Mouse (Mus musculus): ENCODE results near the gene Zfp36l1.

Zfp36l1 gene

DNA sequence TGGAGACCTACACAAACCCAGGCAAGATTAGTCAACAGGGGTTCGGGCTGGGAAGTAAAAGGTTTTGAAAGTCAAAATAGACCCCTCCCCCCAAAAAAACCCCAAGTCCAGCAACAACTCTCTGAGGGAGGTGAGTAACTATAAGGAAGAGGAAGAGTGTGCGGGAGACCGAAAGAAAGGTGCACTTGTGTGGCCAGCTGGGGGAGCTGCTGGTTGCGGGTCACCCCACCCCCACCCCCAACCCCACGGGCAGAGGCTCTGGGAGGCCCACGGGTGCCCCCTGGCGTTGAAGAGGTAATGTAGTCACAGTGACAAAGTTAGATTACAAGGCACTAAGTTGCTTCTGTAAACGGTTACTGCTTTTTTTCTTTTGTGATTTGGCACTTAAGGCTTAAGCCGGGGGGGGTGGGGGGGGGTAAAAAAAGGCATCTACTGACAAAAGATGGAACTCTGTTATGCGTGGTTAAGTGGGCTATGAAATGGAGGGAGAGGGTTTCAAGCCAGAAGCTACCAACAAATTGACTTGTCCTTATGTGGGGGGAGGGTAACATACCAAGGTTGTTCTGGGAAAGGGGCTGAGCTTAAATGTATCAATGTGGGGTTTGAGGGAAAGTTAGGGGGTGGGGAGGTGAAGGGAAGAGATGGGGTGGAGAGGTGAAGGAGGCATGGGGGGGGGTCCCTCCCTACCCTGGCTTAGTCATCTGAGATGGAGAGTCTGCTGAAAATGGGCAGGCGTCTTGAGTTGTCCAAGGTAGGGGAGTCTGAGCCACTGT, 3.7 kb downstream of the Zfp36l1 start:
- DNase-seq = peak; percentile 84 to 88

DNA sequence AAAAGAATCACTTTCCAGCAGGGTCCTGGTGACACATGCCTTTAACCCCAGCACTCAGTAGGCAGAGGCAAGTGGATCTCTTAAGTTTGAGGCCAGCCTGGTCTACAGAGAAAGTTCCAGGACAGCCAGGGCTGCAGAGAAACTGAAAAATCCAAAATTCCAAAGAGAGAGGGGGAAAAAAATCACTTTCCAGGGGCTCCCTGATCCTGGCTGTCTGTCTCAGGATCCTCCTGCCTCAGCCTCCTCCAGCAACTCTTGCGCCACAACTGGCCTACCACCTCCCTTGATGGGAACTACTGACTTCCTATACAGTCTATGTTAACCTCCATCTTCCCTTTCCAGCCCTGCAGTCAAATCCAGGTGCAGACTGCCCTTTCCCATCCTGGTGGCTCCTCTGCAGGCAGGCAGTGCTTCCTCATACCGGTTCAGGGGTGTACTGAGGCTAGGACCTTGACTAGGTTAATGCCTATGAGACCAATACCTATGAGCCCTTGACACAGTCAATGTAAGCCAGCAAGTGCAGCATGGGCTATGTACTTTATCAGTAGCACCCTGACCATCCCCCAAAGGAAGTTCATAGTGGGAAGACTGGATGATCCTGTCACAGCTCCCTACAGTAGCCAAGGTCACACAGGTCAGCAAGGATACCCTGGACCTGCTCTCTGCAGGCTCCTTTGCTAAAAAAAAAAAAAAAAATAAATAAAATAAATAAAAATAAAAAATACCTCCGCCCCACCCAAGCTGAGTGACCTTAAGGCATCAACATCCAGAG, 5.7 kb downstream of the Zfp36l1 start:
- DNase-seq = no peak

DNA sequence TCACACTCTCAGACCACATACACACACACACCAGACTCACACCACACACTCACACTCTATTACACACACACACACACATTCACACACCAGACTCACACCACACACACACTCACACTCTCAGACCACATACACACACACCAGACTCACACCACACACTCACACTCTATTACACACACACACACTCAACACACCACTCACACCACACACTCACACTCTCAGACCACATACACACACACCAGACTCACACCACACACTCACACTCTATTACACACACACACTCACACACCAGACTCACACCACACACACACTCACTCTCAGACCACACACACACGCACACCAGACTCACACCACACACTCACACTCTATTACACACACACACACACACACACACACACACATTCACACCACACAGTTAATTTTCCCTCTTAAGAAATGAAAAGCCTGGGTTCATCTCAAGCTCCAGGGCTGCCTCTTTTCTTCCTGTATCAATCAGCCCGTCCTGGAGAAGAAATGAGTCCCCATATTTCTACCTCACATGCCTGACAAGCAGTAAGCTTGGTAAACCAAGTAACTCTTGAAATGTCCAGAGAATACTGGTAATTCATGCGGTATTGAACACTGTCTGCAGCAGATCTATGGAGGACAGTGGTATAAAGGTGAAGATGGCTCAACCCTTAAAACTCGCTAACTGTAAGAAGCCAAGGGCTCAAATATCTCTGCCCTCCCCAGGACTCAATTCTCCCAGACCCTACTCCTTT, 6.5 kb downstream of the Zfp36l1 start:
- no peak for DNase-seq

DNA sequence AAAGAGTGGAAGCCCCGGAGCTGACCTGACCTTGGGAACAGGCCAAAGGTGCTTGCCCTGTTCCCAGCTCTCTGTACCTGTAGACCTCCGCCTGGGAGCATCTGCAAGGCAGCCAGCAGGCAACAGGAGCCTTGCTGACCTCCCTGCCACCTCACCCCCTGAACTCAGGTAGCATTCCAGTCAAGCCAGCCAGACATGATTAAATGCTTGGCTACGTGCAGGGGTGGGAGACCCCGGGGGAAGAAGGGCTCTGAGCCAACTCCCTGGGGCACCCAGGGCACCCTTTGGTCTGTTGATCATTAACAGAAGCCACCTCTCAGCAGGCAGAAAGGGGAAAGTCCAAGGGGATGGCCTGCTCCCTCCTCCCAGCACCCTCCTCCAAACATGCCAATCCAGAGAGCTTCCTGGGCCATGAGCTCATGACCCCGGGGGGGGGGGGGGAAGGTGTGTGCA, 9.3 kb downstream of the Zfp36l1 start:
- DNase-seq = peak; percentile 76 to 89

DNA sequence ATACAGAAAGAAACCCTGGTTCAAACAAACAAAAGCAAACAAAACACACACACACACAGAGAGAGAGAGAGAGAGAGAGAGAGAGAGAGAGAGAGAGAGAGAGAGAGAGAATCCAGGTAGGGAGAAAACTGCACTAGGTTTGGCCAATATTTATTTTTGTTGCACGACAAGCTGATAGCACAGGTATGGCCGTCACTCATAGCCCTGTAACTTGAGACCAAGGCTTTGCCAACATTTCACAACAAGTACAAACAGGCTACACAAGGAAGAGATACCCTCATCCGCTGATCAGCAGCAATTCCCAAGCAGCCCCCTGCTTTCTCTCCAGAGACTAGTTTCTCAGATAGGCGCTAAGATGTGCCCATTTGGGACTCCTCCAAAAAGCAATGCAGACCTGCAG, 9.7 kb downstream of the Zfp36l1 start:
- DNase-seq = no peak

DNA sequence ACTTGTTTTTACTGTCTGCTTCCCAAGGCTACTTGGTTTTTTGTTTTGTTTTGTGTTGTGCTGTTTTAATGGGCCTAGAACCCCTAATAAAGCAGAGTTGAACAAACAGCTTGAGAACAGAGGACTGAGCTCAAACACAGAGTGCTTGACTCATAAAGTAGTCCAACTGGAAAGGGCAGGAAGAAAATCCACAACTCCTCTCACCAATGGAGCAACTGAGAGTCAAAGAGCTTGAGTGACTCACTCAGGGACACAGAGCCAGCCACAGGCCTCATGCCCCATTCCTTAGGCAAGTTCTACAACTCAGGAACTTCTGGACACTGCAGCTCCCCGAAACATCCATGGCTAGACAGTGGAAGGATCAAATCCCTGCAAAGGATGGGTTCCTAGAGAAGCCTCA, 14.0 kb downstream of the Zfp36l1 start:
- DNase-seq = no peak

DNA sequence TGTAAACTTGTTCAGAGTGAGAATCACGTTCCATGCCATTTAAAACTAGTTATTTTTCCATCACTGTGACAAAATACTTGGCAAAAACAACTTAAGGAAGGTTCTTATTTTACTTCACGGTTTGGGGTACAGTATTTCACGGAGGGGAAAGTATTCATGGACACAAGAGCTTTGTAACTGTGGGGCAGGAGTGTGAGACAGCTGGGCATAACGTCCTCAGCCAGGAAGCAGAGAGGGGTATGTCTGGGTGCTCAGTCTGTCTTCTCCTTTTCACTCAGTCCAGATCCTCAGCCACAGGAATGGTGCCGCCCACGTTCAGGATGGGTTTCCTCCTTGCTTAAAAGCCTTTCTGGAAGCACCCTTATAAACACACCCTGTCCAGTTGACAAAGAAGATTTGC, 16.1 kb downstream of the Zfp36l1 start:
- no peak for DNase-seq

DNA sequence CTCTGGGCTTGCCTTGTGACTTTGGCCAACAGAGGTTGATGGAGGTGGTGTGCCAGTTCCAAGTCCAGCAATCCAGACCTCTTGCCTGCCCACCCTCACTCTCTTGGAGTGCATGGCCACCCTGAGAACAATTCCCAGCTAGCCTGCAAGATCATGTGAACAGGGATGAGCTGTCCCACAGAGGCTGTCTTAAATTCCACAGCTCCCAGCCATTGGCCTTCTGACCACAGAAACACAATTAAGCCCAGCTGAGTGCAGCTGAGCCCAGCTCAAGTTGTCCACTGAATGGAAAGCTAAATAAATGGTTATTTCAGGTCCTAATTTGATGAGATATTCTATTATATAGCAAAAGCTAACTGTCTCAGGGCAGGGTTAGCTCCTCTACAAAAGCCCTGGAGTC, 20.0 kb downstream of the Zfp36l1 start:
- no peak for DNase-seq

DNA sequence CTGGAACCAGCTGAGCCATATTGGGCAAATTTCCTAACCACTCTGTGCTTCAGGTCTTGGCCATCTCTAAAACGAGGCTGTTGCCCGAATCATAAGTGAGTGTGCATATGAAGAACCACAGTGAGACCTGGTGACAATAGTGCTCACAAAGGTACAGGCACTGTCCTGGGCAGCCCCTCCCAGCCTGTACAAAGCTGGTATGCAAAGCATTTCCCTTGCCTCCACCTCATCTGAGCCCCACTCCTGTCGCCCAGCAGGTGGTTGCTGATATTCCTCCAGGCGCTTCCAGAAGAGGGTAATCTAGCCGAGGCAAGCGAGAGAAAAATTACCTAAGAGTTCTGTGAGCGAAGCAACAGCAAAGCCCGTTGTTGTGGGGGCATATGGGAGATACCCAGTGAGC, 21.7 kb downstream of the Zfp36l1 start:
- DNase-seq = peak in 1 of 2 experiments; percentile 41

DNA sequence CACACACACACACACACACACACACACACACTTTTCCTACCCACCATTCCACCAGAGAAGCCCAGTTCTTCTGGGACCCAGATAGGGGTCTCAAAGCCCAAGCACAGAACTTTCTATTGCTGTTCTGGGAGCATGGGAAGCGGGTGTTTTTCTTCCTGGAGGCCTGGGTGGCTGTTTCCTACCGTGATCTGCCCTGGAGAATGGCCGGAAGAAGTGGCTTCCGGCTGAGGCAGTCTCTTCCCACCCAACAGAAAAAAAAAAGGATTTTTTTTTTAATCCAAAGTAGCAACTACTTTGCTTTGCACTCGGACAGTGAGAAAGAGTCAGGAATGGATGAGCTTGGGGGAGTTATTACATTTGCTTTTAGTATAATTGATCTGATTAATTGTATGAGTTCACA, 22.3 kb downstream of the Zfp36l1 start:
- DNase-seq = peak in 1 of 2 experiments; percentile 65

DNA sequence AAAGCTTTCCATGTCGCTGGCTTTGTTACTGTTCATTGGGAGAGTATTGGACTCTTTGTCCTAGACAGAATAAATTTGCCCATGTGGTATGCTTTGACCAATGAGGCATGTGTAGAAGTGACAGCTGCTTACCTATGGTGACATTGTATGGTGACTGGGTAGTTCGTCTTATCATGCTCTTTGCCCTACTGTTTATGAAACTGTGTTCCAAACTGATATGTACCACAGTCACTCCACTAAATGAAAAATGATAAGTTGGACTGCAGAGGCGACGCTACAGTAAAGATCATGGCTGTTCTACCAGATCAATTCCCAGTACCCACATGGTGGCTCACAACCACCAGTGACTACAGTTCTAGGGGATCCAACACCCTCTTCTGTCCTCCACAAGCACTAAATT, 24.7 kb downstream of the Zfp36l1 start:
- no peak for DNase-seq

DNA sequence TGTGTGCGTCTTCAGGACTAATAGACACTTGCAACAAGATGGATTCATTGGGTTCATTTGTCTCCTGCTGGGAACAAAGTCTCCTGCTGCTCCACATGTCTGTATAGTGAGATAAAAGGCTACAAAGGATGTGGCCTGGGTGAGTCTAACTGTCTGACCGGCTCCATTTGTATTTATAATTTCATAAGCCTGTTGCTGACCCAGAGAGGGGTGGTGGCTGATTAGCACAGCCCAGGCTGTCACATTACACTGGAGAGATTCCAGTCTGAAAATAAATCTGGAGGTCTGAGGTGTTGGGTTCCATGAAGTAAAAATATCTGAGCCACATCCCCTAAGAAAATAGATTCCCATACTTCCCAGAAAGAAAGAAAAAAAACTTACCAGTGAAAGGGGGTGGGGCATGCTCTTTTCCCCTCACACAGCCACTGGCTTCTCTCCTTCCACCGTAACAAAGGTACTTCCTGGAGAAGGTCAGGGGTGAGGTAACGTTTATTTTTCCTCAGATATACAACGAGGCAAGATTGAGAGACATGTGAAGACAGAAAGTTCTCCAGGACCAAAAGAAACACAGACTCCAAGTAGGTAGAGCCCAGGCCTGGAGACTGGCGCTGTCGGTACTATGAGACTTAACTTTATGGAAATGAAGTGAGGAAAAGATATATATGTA, 28.2 kb downstream of the Zfp36l1 start:
- no peak for DNase-seq

DNA sequence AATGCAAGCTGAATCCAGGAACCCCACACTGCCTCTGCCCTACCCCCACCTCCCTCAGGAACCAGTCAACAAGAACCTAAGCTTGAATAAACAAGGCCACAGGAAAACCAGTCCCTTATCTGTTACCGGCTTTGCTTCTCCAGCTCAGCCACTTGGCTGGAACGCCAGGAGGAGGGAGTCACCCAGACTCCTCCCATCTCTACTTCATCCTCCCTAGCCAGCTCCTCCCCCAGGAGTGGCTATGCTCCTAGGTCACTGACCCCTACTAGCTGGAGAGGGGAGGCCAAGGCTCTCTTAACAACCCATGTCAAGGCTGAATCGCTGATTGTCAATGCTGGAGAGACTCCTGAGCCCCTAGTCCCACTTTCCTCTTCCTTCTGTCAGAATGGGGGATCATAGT, 28.9 kb downstream of the Zfp36l1 start:
- DNase-seq = peak; percentile 79 to 88

DNA sequence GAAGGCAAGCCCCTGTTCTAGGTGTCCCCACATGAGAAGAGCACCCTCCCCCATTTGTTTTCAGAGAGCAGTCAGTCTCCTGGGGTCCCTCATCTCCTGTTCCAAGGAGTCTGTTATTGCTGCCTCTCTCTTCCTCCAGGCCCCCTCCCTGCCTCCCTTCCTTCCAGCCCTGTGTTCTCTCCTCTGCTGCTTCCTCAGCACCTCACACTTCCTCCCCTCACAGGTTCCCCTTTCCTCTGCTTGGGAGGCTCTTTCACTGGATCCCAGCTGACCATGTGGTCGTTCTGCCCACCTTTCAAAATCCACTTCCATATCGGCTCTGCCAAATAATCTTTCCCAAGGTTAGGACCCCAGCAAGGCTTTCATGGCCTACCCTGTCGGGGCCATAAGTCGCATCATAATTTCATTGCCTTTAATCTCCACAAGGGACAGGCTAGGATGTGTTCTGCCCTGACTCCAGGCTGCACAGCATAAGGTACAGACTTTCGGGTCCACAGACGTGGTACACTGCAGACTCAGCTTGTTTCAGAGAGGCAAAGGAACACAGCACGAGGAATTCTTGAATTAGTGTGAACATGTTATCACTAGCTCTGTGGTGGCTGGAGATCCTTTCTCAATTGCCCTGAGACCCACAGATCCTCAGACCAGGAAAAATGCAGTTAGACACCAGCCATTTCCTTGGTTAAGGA, 29.5 kb downstream of the Zfp36l1 start:
- no peak for DNase-seq

DNA sequence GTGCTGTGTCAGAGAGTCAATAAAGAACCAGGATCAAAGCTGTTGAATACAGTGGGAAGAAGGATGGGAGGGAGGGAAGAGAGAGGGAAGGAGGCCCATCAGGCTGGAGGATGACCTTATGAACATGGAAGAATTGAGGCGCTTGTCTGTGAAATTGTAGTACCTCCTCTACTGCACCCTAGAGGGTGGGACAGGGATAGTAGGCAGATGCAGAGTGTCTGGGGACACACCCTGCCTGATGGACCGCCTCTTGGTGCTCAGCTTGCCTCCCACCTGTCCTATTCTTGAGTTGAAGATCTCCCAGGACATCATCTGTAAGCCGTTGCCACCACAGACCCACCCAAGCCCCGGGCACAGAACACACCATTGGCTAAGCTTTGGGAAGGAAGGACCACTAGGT, 30.1 kb downstream of the Zfp36l1 start:
- DNase-seq = no peak

DNA sequence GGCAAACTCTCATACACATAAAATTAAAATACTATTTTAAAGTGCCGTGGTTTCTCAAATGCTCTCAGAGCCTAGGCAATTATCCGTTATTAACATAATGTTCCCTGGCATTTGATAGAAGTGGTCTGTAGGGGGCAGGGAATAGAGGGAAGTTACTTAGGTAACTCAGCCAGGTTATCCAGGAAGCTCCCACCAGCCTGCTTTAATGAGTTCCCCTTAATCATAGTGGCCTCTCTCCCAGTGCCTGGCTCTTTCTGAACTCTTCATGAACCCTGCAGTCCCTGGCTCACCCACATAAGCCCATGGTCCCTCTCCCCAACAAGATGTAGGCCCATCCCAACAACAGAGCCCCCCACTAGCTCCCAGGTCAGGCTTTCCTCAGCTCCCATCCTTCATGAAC, 31.4 kb downstream of the Zfp36l1 start:
- no peak for DNase-seq

DNA sequence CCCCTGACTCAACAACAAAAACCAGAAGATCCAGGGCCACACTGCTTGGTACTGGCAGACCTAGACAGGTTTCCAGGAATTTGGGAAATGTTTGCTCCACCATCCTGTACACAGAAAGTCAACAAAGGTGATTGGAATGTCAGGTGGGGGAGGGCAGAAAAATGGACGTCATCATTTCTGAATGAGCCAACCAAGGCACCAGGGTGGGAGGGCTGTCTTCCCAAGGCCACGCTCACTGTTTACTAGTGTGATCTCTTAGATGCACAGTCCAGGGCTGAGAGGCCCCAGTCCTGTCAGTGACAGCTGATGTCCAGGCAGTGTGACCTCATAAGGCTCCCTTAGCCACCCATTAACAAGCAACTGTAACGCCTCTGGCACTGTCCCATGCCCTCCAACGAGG, 32.9 kb downstream of the Zfp36l1 start:
- DNase-seq = no peak

DNA sequence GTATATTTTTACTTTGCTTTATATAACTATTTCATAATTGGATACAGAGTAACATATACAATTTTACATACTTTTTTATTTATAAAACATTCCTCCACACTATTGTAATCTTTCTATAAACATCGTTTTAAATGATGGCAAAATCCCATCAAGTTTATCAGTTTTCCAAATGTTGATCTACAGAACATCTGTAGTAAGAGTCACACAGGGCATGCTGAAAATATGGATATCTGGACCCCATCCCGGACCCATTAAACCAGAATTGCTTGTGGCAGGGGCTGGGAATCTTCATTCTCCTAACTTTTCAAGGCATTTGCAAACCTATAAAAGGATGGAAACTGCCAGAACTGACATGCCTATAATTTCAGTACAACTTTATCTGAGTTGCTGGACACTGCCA, 38.5 kb downstream of the Zfp36l1 start:
- DNase-seq = no peak

DNA sequence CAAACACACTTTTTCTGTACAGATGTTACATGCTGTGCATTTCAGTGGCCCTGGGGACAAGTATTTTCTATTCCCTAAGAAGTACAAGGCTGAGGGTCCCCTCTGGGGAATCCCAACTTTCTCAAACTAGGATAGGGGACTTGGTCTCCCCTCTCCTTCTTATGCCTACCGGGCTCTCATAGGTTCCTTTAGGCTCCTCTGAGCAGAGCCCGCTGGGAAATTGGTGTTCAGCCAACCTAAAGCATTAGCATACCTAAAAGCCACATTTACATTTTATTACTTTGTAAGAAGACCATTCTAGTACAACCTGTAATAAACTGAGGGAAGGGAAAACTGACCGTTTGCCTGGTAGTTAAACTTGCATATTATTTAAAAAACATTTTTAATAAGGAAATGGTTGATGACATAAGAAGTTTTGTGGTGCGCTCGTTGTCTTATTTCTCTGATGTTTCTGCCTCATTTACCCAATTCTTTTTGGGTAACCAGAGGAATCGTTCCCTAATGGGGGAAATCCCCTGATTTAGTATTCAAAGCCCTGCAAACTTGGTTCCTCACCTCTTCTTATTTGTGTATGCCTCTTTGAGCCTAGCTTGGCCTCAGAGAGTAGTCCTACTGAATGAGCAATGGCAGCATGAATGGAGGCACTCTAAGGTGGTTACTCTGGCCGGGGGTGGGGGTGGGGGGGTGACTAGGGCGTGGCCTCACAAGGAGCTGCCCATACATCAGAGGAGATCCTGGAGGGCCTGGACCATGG, 42.1 kb downstream of the Zfp36l1 start:
- DNase-seq = no peak

DNA sequence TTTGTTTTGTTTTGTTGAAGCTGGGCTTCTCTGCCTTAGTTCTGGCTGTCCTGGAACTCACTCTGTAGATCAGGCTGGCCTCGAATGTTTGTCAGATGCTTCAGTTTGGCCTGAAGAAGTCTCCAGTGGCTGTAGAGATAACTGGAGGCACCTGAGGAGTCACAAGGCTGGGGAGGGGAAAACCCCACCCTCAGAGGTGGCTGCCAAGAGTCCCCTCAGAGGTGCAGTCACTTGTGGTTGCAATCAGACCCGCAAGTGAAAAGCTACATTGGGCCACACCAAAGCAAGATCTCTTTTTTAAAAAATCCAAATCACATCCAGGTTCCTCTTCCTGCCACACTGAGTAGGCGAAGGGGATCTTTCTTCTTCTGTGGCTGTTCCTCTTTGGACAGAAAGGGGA, 43.8 kb downstream of the Zfp36l1 start:
- no peak for DNase-seq

DNA sequence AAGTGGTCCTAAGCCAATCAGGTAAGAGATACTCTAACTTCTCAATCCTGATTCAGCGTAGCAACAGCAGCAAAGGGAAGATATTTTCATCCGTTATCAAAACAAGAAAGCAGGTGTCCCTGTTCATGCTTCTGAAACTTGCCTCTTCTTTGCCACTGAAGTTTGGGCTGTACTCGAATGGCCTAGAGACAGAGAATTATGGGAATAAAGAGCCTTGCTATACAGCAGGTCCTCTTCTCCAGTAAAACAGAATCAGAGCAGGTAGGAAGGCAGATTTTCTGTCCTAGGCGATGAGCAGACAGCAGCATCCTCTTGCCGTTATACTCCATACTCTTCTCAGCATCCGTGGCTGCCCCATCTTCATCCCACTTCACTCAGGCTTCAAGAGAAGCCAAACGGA, 44.8 kb downstream of the Zfp36l1 start:
- DNase-seq = no peak

DNA sequence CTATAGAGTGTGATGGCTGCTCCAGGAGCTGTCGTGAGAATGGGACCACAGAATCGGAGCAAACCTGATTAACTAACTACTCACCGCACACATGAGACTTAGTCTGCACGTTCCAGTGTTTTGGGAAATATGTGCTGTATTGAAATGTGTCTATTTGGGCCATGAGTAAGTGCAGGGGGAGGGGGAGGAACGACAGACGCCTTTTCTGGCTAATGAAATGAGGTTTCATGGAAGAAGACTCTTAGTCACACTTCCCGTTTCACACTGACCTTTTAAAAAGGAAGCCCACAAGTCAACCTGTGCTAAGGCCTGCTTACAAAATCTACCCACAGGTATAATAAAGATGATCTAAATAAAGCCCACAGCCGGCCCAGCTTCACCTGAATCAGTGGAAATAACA, 47.8 kb downstream of the Zfp36l1 start:
- no peak for DNase-seq
